Mouse (Mus musculus): ENCODE data around the gene Nup160.

Gene Nup160

DNA sequence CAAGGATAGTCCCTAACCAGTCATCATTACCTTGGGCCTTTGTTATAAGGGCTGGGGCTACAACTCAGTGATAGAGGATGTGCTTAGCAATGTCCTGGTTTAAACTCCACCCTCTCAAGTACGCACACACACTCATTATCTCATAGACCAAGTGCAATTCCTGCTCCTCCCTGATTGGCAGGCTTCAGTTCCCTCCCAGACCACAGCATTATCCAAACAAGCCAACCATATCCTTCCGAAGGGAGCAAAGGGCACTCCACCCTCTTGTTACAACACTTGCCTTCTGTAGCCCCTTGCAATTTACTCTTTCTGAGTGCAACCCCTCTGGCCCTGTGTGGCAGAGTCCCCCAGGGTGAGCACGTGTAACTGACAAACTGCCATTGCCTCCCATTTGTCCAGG is 15.6 kb upstream of the Nup160 start:
- in situ Hi-C loops (cut with MboI): no loop called here

DNA sequence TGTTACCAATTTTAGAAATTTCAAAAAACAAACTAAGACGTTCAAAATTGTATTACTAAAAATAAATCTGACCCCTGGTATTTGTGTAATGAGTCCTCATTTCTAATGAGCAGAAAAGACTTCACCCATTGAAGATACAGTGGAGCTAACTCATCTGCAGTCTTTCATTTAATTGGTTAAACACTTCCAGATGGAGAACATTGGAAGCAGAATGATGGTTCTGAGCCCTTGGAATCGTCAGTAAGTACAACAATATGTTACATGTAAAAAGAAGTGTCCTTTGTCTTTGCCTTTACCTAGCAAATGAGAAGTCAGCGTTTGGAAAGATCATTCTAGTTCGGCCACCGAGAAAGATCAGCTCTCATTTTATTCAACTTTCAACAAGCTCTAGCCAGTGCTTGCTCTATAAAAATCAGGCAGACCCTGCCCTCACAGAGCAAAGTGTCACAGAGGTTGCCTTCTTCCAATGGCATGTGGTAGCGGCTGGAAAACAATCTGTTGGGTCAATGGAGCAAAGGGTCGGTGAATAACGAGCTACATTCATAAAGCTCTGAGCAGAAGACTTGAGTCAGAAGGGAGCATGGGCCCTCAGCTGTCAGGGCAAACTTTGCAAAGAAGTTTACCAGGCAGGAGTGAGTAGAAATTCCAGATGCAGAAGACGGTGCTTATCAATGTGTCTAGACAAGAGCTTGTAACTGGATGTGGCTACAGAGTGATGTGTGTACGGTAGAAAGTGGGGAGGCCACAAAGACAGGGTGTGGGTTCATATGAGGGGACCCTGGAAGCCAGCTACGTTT is 10.2 kb upstream of the Nup160 start:
- in situ Hi-C loops (cut with MboI): no loop called here

DNA sequence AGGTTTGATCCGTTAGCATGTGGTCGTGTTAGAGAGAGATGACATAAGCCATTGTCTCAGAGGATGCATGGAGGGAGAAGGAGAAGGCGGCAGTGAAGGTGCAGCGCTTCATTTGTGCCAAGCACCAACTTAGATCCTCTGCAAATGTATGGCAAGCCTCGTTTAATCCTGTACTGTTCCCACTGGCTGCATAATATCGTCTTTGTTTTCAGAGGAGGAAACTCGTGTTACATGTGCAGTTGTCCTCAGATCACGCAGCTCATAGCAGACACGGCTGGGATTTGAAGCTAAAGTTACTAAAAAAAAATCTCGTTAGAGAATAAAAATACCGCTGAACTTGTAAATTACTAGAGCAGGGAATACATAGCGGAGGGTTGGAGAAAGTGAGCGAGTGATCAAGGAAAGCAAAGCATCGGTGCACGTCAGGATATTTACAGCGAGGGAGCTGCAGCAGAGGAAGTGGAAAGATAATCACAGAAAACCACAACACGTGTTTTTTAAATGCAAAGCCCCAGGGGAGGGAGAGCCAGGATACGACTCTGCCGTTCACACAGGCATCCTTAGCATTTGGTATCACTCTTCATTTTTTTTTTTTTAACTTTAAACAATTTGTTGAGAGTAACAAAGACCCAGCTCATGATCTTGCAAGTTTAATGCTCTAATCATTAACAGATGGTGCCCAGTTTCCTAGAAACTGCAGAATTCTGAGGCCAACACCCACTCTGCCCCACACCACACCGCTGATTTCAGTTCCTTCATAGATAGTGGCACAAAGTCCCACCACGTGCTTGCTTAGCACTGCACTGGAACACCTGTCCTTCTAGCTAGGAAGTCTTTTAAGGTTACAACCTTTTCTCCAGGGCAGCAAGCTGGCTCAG is 9.4 kb upstream of the Nup160 start:
- in situ Hi-C loops (cut with MboI): no loop called here

DNA sequence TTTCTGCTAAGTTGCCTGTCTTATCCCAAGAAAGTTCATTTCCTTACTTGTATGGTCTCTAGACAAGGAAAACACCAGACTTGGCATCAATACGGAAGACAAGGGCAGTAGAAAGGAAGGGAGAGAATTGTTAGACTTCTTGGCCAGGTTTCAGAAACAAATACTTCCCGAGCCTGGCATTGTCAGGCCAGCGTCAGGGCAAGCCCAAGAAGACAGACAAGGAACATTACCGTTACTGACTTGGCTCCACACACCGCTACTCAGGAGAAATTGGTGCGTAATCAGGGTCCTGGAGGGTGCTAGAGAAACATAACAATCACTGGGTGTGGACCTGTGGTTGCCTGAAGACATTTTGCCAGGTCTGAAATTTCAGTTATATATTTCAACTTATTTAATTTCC is 6.7 kb upstream of the Nup160 start:
- in situ Hi-C loops (cut with MboI): no loop called here

DNA sequence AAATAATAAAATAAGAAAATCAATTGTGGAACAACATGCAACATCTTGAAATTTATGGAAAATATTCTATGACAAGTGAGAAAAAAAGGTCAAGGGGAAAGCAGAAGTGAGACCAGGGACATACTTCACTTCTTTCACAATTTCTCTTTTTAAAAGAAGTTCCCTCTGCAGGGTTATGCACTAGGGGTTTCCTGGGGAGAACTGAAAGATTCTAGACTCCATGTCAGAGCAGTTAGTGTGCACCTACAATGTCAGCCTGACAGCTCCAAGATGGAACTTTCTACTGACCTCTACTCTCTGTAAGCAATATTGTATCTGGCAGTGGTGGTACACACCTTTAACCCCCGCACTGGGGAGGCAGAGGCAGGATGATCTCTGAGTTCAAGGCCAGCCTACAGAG is 3.7 kb upstream of the Nup160 start:
- in situ Hi-C loops (cut with MboI): no loop called here

DNA sequence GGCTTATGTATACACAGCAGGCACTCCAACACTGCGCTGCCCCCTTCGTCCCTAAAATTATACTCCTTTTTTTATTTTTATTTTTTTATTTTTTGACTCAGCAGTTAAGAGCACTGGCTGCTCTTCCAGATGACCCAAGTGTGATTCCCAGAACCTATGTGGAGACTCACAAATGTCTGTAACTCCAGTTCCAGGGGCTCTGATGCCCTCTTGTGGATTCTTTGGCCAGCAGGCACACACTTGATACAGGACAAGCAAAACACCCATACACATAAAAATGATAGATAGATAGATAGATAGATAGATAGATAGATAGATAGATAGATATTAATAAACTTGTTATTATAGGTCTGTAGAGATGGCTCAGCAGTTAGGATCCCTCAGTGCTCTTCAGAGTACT is 2.5 kb upstream of the Nup160 start:
- in situ Hi-C loops (cut with MboI): no loop called here

DNA sequence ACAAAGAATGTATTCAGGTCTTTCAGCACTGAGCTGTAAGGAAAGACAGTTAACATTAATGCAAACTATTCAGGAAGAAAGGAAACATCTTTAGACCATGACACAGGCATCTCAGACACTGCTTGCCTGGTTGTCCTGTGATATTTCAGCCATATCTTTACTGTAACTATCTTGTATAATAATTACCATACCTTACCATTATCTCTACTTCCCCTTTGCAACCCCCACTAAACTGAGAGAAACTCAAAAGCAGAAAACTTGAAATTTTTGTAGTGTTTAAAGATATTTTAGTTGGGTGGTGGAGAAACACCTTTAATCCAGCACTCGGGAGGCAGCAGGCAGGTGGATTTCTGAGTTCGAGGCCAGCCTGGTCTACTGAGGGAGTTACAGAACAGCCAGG is 1.5 kb upstream of the Nup160 start:
- in situ Hi-C loops (cut with MboI): loop anchor here (5.0 kb wide), 1 partner anchor 98 kb away; no protein-coding TSS in a partner anchor

DNA sequence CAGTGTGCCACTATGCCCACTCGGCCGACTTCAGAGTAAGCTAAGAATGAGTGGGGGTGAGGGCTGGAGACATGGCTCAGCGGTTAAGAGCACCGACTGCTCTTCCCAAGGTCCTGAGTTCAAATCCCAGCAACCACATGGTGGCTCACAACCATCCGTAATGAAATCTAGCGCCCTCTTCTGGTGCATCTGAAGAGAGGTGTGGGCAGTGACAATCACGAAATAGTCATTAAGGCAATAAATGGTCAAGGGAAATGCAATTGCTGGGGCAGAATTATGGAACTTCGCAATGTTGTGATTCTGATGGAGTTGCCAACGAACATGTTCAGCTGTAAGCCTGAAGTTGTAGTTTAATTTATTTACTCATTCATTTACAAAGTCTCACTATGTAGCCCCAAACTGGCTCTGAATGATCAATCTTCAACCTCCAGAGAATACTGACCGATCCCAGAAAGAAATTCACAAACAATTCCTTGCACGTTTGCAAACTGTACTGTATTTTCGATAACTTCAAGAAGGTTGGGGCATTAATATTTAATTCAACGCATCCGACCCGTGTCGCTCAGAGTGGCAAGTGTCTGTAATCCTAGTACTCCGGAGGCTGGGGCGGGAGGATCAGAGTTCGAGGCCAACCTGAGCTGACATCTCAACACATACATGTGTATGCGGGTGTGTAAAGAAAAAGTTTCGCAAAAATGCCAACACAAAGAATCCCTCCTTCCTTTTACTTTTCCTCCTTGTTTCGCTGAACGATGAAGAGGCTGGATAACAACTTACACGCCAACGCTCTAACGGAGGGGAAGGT is 1.4 kb downstream of the Nup160 start:
- in situ Hi-C loops (cut with MboI): loop anchor here (5.0 kb wide), 1 partner anchor 101 kb away; no protein-coding TSS in a partner anchor

DNA sequence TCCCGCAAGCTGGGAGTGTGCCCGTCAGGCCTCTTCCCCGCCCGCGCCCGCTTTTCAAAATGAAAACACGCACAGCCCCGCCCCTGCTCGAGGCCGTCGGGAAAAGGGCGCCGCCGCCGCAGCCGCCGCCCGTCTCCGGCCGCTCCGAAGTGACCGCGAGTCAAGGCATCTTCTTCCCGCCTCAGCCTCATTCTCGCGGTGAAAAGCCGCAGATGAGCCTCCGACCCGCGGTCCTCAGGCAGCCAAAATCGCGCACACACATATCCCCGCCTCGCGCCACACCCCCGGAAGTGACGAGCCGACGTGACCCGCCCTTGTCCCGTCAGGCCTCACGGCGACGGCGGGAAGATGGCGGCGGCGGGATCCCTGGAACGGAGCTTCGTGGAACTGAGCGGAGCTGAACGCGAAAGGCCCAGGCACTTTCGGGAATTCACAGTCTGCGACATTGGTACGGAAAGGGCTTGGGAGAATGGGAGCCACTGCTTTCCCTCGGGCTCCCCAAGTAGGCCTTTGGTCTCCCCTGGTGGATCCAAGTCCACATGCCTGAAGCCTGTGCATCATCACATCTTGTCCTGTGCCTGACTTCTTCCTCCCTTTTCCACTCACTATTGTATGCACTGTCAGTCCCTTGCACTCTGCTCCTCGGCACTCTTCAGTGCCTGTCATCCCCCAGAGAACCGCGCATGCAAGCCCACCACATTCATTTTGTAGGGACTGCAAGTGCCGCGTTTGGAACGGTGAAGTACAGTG is 2.2 kb downstream of the Nup160 start:
- in situ Hi-C loops (cut with MboI): loop anchor here (5.0 kb wide), 1 partner anchor 102 kb away; no protein-coding TSS in a partner anchor

DNA sequence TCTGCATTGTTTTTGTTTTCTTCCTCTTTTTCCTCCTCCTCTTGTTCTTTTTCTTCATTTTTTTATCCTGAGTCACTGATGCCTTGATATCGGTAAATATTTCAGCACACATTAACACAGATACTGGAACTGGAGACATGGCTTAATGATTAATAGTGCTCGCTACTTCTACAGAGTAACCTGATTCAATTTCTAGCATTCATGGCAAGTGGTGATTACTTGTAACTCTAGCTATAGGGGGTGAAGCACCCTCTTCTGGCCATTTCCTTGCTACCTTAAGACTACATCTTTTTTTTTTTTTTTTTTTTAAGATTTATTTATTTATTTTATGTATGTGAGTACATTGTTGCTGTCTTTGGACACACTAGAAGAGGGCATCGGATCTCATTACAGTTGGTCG is 23.9 kb downstream of the Nup160 start:
- in situ Hi-C loops (cut with MboI): no loop called here

DNA sequence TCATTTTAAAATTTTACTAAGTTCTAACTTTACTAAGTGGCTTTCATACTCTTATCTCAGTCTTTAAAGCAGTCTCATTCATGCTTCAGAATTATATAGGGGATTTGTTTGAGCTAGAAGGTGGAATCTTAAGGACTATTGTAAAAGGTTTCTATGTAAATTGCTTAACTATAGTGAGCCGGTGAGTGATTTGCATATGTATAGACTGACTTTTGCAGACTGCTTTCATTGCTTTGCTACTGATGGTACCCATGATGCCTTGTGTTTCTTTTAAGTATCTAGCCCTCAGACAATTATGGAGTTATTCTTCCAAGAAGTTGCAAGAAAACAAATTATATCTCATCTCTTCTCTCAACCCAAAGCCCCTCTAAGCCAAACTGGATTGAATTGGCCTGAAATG is 31.5 kb downstream of the Nup160 start:
- in situ Hi-C loops (cut with MboI): no loop called here

DNA sequence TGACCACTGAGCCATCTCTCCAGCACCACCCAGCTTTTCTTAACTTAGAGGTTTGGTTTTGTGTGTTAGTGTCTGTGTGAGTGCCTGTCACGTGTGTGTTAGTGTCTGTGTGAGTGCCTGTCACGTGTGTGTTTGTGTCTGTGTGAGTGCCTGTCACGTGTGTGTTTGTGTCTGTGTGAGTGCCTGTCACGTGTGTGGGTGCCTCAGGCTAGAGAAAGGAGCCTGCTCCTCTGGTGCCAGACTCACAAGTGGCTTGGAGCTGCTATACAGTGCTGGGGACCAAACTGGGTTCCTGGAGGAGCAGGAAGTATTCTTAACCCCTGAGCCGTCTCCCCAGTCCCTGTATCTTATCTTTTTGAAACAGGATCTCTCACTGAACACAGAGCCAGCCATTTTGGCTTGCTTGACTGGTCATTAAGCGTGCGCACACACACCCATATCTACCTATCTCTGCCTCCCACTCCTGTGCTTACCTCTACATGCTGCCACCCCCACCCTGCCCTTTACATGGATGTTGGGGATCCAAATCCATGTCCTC is 38.6 kb downstream of the Nup160 start:
- in situ Hi-C loops (cut with MboI): no loop called here

DNA sequence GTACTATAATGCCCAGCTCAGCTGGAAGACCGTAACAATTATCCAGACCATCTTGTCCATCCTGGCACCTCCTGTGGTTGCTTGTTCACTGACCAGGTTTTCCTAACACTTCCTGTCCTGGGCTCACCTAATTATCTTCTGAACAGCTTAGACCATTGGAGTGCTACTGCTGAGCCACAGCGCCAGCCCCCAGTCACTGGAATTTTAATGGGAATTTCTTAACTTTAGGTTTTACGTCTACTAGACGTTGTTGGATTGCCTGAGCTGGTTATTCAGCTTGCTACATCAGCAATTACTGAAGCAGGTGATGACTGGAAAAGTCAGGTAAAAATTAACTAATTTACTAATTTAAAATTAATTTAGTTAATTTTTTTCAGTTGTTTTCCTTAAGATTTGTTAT is 40.4 kb downstream of the Nup160 start:
- in situ Hi-C loops (cut with MboI): no loop called here

DNA sequence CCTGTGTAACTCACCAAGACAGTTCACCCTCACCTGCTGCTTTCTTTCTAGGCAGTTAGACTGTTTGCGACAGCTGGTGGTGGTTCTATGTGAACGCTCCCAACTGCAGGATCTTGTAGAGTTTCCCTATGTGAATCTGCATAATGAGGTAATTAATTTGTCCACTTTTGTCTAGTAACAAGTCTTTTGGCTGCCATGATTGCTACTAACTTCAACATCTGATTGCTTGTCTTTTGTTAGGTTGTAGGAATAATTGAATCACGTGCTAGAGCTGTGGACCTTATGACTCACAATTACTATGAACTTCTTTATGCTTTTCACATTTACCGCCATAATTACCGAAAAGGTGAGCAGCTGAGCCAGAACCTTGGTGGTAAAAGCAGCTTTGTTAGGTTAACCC is 40.9 kb downstream of the Nup160 start:
- in situ Hi-C loops (cut with MboI): no loop called here

DNA sequence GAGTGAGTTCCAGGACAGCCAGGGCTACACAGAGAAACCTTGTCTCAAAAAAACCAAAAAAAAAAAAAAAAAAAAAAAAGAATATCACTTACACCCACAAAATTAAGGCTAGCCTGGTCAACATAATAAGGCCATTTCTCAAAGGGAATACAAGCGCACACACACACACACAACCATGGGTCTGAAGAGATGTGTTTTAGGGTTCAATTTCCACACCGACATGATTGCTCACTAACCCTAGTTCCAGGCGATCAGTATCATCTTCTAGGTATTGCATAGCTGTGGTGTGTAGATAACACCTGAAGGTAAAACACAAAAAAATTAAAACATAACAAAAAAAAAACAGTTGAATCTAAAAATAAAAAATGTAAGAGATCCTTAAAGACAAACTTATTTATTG is 49.8 kb downstream of the Nup160 start:
- in situ Hi-C loops (cut with MboI): no loop called here

DNA sequence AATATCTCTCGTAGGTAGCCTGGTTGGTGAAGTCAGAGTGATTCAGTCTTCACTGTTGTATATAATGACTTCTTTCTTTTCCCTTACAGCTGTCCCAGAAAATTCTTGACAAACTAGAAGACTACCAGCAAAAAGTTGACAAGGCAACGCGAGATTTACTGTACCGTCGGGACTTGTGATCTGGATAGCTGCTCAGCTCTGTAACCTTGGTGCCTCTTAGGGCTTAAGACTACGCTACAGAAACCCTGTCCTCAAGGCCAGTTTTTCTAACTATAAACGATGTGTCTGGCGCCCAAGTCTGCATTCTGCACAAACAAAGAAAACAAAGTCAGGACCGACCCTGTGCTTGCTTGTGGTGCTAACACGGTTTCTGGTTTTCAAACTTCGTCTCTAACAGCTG is 58.3 kb downstream of the Nup160 start:
- in situ Hi-C loops (cut with MboI): no loop called here

DNA sequence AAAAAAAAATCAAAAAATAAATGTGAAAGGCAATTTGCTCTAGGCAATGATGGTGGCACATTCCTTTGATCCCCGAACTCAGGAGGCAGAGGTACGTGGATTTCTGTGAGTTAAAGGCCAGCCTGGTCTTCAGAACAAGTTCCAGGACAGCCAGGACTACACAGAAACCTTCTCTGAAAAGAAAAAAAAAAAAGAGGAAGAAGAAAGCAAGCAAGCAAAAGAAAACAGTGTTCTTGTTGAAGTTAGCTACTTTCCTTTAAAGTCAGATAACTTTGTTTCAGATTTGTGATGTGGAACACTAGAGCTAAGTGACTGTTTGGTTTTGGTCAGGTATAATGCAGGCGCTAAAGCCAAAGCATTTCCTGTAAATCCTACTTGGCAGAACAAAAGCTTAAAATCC is 61.8 kb downstream of the Nup160 start:
- in situ Hi-C loops (cut with MboI): no loop called here

DNA sequence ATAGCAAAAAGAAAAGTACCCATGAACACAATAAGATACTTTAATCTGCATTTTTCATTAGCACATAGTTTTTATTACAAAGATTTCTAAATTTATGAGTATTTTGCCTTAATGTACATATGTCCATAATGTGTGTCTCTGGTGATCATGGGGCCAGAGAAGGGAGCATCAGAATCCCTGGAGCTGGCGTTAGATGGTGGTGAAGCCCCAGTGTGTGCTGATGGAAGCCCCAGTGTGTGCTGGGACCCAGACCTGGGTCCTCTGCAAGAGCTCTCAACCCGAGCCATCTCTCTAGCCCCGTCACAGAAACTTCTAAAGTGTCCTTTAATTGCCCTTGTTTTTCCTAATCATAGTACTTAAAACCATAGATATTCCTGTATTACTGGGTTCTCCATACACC is 62.3 kb downstream of the Nup160 start:
- in situ Hi-C loops (cut with MboI): no loop called here

DNA sequence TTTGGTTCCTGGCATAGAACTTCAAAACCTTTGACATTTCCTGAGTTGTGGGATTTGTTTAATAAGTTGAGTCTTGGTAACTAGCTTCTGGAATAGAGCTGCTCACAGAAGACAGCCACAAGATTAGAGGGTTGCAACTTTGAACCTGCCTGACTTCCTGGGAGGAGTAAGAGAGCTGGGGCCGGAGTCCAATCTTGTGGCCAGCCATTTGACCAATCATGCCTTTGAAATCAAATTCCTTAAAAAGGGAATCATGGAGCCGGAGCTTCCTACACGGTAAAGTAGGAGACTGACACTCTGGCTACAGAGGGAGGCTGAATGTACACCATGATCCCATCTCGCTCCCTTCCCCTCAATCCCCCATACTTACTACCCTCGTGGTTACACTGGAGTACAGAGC is 62.9 kb downstream of the Nup160 start:
- in situ Hi-C loops (cut with MboI): no loop called here

DNA sequence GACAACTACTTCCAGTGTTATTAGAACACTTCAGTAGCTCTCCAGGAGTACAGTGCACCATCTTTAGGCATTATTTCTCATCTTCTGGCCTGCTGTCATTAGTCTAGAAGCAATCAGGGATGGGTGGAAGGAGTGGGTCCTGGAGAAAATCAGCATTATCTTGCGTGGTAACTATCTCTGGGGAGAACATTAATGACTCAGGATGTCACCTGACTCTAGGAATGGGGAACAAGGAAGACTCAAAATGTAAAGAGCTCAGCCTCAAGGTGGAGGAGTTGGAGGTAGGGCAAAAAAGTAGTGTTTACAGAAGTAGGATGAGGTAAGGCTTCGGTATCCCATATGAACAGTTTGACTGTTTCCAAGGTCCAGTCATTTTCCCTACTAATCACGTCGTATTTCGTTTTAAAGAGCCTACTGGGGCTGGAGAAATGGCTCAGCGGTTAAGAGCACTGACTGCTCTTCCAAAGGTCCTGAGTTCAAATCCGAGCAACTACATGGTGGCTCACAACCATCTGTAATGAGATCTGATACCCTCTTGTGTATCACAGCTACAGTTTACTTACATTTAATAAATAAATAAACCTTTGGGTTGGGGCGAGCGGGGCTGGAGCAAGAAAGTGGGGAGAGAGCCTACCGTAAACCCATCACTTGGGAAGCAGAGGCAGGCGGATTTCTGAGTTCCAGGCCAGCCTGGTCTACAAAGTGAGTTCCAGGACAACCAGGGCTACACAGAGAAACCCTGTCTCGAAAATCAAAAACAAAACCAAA is 67.5 kb downstream of the Nup160 start:
- in situ Hi-C loops (cut with MboI): no loop called here

Data from mature B cell (primary cell).